ENCODE assay signal across 11 mouse cellular contexts in the genomic region with DNA sequence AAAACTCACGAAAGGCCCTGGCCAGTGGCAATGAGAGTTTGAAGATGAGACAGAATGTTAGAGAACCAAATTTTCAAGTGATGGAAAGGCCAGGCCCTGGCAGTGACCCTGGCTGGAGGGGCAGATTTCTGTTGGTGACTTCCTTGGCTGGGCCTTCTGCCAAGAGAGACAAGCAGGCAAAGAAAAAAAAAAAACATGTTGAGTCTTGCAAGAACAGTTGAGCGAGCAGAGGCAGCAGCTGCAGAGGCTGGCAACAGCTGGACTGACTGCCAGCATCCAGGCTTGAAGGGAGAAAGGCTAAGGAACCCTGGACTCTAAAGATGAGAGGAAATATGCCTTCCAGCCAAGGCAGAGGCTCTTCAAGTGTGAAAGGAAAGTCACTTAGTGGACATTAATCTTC. TPM values are rescaled to one million over a fixed set of nuclear protein-coding genes. Genes with fewer than 3 reads are reported as not detected.
A peak's percentile ranks its signal among the peaks of the same experiment; 100 is the strongest.
DNase-seq lines count a peak whose midpoint lies in the region; ATAC-seq and TF ChIP-seq lines count a peak whose summit lies in the region.
"Had no signal": no experiment of that assay in that cellular context is flagged by ENCODE, and none has a peak within 500 bp of the region (broad histone marks: within the 10 kb centered on the region; RNA-seq: fewer than 3 reads in every experiment).

No protein-coding gene starts in this region.

- in situ Hi-C loops in CH12.LX (cut with MboI; ENCODE audit: low pct_ligation_motif_present, low pct_unique_long_range_greater_than_20kb, low sequenced_read_pairs) = no loop called here

- H3K9me3 ChIP-seq in kidney, embryonic 15.5 days (replicated peaks) = no peaks in the 10 kb centered on the region
- no peaks in the 10 kb centered on the region for H3K9me3 ChIP-seq in CH12.LX (replicated peaks; ENCODE audit: low read length)
- H3K9me3 ChIP-seq in embryonic facial prominence, embryonic 15.5 days (replicated peaks) = no peaks in the 10 kb centered on the region

- dilution Hi-C loops in CH12.LX (cut with MboI; ENCODE audit: extremely low pct_ligation_motif_present, extremely low pct_unique_long_range_greater_than_20kb, low sequenced_read_pairs) = no loop called here

- no peak for TF ChIP-seq RAD21 in CH12.LX (IDR thresholded peaks at IDR 0.05; ENCODE audit: low read depth, low read length)

- 30% methylated on average over 2 of the region's 2 CpGs for WGBS in kidney, adult 2 months
- 18% methylated on average over 2 of the region's 2 CpGs for WGBS in kidney, embryonic 15.5 days
- 44% methylated on average over 2 of the region's 2 CpGs for WGBS in embryonic facial prominence, embryonic 15.5 days

- H3K36me3 ChIP-seq in kidney, adult 2 months (ENCODE audit: control insufficient read depth, insufficient read depth, low read length) = no peaks in the 10 kb centered on the region
- H3K36me3 ChIP-seq in kidney, embryonic 15.5 days = no peaks in the 10 kb centered on the region
- H3K36me3 ChIP-seq in CH12.LX (replicated peaks in 1 of 2; ENCODE audit: control insufficient read depth in 1 of 2, insufficient read depth in 1 of 2, low read length in 1 of 2) = no peaks in the 10 kb centered on the region
- H3K36me3 ChIP-seq in embryonic facial prominence, embryonic 15.5 days = no peaks in the 10 kb centered on the region

- TF ChIP-seq CTCF in kidney, adult 2 months (conservative IDR thresholded peaks at IDR 0.05; ENCODE audit: insufficient read depth, insufficient read length, low read depth, low read length) = no peak
- no peak for TF ChIP-seq CTCF in CH12.LX (conservative IDR thresholded peaks at IDR 0.05 in 1 of 2, IDR thresholded peaks at IDR 0.05 in 1 of 2; ENCODE audit: low read depth in 2 of 2, low read length in 2 of 2)

- no peak overlapping the region for H3K9ac ChIP-seq in kidney, embryonic 15.5 days
- no peak overlapping the region for H3K9ac ChIP-seq in CH12.LX (ENCODE audit: insufficient read depth, low read depth)
- no peak overlapping the region for H3K9ac ChIP-seq in embryonic facial prominence, embryonic 15.5 days

- no peak overlapping the region for H3K4me3 ChIP-seq in kidney, adult 2 months (ENCODE audit: insufficient read depth, low read depth, low read length)
- H3K4me3 ChIP-seq in kidney, embryonic 15.5 days (replicated peaks) = no peak overlapping the region
- no peak overlapping the region for H3K4me3 ChIP-seq in CH12.LX (replicated peaks in 1 of 3; ENCODE audit: low read depth in 2 of 3, low read length in 2 of 3, poor library complexity in 1 of 3)
- H3K4me3 ChIP-seq in embryonic facial prominence, embryonic 15.5 days (replicated peaks) = no peak overlapping the region
- H3K4me3 ChIP-seq: megakaryocyte, embryonic 14.5 days had no signal

- no peak for ATAC-seq in kidney, embryonic 15.5 days (replicated peaks; ENCODE audit: low FRiP score)
- ATAC-seq in embryonic facial prominence, embryonic 15.5 days (ENCODE audit: insufficient number of reproducible peaks, low FRiP score, low TSS enrichment, low read depth) = no peak

- no peaks in the 10 kb centered on the region for H3K79me2 ChIP-seq in CH12.LX (replicated peaks; ENCODE audit: control insufficient read depth, extremely low read depth, insufficient read depth, poor library complexity, severe bottlenecking)

- peak; percentile 60 for DNase-seq in kidney, adult 2 months
- DNase-seq in 3T3-L1 (ENCODE audit: low read depth, low spot score) (peak; percentile 28), CH12.LX (ENCODE audit: extremely low read depth) (no peak)
- no peak for DNase-seq in layer of hippocampus, postnatal 36 days
- DNase-seq in frontal cortex, adult 2 months (ENCODE audit: extremely low spot score in 1 of 2, low spot score in 1 of 2) = no peak
- DNase-seq: heart, postnatal 4 days; spleen, adult 18-20 months had no signal

- H3K27me3 ChIP-seq in kidney, adult 2 months (replicated peaks; ENCODE audit: control insufficient read depth, insufficient read depth, low read length) = no peaks in the 10 kb centered on the region
- H3K27me3 ChIP-seq in kidney, embryonic 15.5 days = no peaks in the 10 kb centered on the region
- no peaks in the 10 kb centered on the region for H3K27me3 ChIP-seq in CH12.LX (replicated peaks)
- no peaks in the 10 kb centered on the region for H3K27me3 ChIP-seq in embryonic facial prominence, embryonic 15.5 days

- H3K4me2 ChIP-seq in kidney, embryonic 15.5 days = no peak overlapping the region
- H3K4me2 ChIP-seq in CH12.LX (ENCODE audit: insufficient read depth, low read depth, poor library complexity, severe bottlenecking) = no peak overlapping the region
- H3K4me2 ChIP-seq in embryonic facial prominence, embryonic 15.5 days (replicated peaks) = no peak overlapping the region
- H3K4me2 ChIP-seq: liver, embryonic 11.5 days had no signal

- TF ChIP-seq EP300 in CH12.LX (IDR thresholded peaks at IDR 0.05; ENCODE audit: low read length) = no peak

- no peak for TF ChIP-seq POLR2A in kidney, adult 2 months (IDR thresholded peaks at IDR 0.05; ENCODE audit: low read depth, low read length)
- TF ChIP-seq POLR2A in CH12.LX (IDR thresholded peaks at IDR 0.05; ENCODE audit: low read depth, low read length) = no peak

- no peak overlapping the region for H3K27ac ChIP-seq in kidney, adult 2 months (ENCODE audit: insufficient read depth, low read depth, low read length)
- no peak overlapping the region for H3K27ac ChIP-seq in kidney, embryonic 15.5 days
- no peak overlapping the region for H3K27ac ChIP-seq in CH12.LX (ENCODE audit: insufficient read depth, low read depth)
- 0 out of 2 replicates have a peak overlapping the region, but pooled peaks have one; percentile 4 for H3K27ac ChIP-seq in embryonic facial prominence, embryonic 15.5 days (replicated peaks)

- no peaks in the 10 kb centered on the region for H3K4me1 ChIP-seq in kidney, adult 2 months (ENCODE audit: control insufficient read depth, insufficient read depth, low read length)
- H3K4me1 ChIP-seq in kidney, embryonic 15.5 days = peaks cover 18% of the 10 kb centered on the region
- H3K4me1 ChIP-seq in CH12.LX (ENCODE audit: control insufficient read depth in 1 of 2, insufficient read depth in 2 of 2) = peaks cover 2 to 25% of the 10 kb centered on the region in 2 experiments; a peak in 2 of 4 replicates
- H3K4me1 ChIP-seq in embryonic facial prominence, embryonic 15.5 days = 0 out of 2 replicates have a peak, but pooled peaks cover 9% of the 10 kb centered on the region
- H3K4me1 ChIP-seq: megakaryocyte, embryonic 14.5 days had no signal

TF ChIP-seq in CH12.LX, 34 proteins besides CTCF, POLR2A, EP300 and RAD21:
- TF ChIP-seq ZNF384 (IDR thresholded peaks at IDR 0.05; ENCODE audit: low read depth, low read length) (peak; percentile 29; the same call in 1 of the 2 replicates), USF2 (conservative IDR thresholded peaks at IDR 0.05; ENCODE audit: low read depth, low read length) (no peak)

RNA-seq across cellular contexts. Expression of a gene that starts 28.5 kb away (rescaled TPM):
- polyA plus RNA-seq in kidney, adult 2 months (2012; rRNA removed) = 3.7 and 4.7 TPM in 2 replicates
- 11.1 and 11.3 TPM in 2 replicates for polyA plus RNA-seq in kidney, embryonic 15.5 days (2015; fragmentation: Nextera tagmentation; extraction: Ambion mirVana)
- total RNA-seq in CH12.LX (2012; rRNA removed) = 0.50 and 0.59 TPM in 2 replicates
- total RNA-seq in CH12.LX (2014; rRNA removed) = 1.9 and 2.1 TPM in 2 replicates
- polyA plus RNA-seq in CH12.LX (2012; ENCODE audit: insufficient read length, low read depth) = 2.3 and 2.5 TPM in 2 replicates
- 16.9 and 17.2 TPM in 2 replicates for polyA plus RNA-seq in embryonic facial prominence, embryonic 15.5 days (2015; fragmentation: Nextera tagmentation; extraction: Ambion mirVana)
- 10 to 100 TPM; 21.8 to 22.7 TPM for total RNA-seq in layer of hippocampus, postnatal 36 days (2021)
- polyA plus RNA-seq in frontal cortex, adult 2 months (2012; rRNA removed) = 20.5 and 23.4 TPM in 2 replicates

Comparison
In these comparisons a context has a peak if more than half of its experiments do, and no peak if none do; other contexts are left out.
1. DNase-seq: peak in kidney, adult 2 months (single experiment) and 3T3-L1 (single experiment); none in CH12.LX (single experiment), layer of hippocampus, postnatal 36 days (0 of 2) and frontal cortex, adult 2 months (0 of 2).